Mouse (Mus musculus) liver, embryonic 11.5 days (tissue): ENCODE measurements around the gene Nav2. TPM values are rescaled to one million over a fixed set of nuclear protein-coding genes. Genes with fewer than 3 reads are reported as not detected.

Source experiments
- ATAC-seq: fragments of 200-750 bp; cut with Nextera tagmentation; replicated peaks from 2 replicates; pipeline ENCODE4 v1.8.0; 2017; ENCODE audit warnings: moderate number of reproducible peaks, mild to moderate bottlenecking, moderate TSS enrichment, moderate library complexity; ENCODE audit not compliant: low FRiP score
- DNase-seq: peaks from one replicate; pipeline ENCODE4 v3.0.0-alpha.2; 2017; ENCODE audit warnings: low spot score
- H3K27ac ChIP-seq: fragments of 300-500 bp; sonication (generic); 2 replicates; pipeline ENCODE4 v1.5.1; 2014; ENCODE audit warnings: mild to moderate bottlenecking, low read depth, low read length, control low read depth
- H3K27me3 ChIP-seq: fragments of 300-500 bp; sonication (generic); replicated peaks from 2 replicates; pipeline ENCODE4 v1.6.1; 2014; ENCODE audit warnings: low read length, mixed read lengths; ENCODE audit not compliant: control insufficient read depth, insufficient read depth
- H3K36me3 ChIP-seq: fragments of 300-500 bp; sonication (generic); 2 replicates; pipeline ENCODE4 v1.6.1; 2014; ENCODE audit warnings: mild to moderate bottlenecking, low read length, moderate library complexity, mixed read lengths; ENCODE audit not compliant: control insufficient read depth, insufficient read depth
- H3K4me1 ChIP-seq: fragments of 300-500 bp; sonication (generic); replicated peaks from 2 replicates; pipeline ENCODE4 v1.6.1; 2014; ENCODE audit warnings: low read length, mixed read lengths; ENCODE audit not compliant: control insufficient read depth, insufficient read depth
- H3K4me2 ChIP-seq: fragments of 300-500 bp; sonication (generic); 2 replicates; pipeline ENCODE4 v1.6.1; 2014; ENCODE audit warnings: mild to moderate bottlenecking, control low read depth, moderate library complexity
- H3K4me3 ChIP-seq: fragments of 300-500 bp; sonication (generic); 2 replicates; pipeline ENCODE4 v1.5.1; 2014; ENCODE audit warnings: low read depth, low read length, control low read depth
- H3K9ac ChIP-seq: fragments of 300-500 bp; sonication (generic); 2 replicates; pipeline ENCODE4 v1.6.1; 2014; ENCODE audit warnings: low read depth, low read length, control low read depth
- H3K9me3 ChIP-seq: fragments of 300-500 bp; sonication (generic); 2 replicates; pipeline ENCODE4 v1.6.1; 2016; ENCODE audit warnings: low read length, inconsistent platforms, mixed read lengths; ENCODE audit not compliant: control insufficient read depth
- WGBS: fragments of 180-500 bp; shearing (Covaris S2); extraction: QIAGEN DNeasy Blood & Tissue Kit; methylation state at CpG from one replicate; pipeline ENCODE4 v1.1.7; 2014; 5-methylcytosine and 5-hydroxymethylcytosine counted together
- polyA plus RNA-seq: library from polyadenylated mRNA; unstranded; fragments of >200 nt; fragmentation: Nextera tagmentation; extraction: Ambion mirVana; gene quantifications from 2 replicates; pipeline ENCODE4 v1.2.1, GENCODE M21; 2014

Gene Nav2
- polyA plus RNA-seq, 1 experiment from 2014 or later: 6.2 TPM

DNA sequence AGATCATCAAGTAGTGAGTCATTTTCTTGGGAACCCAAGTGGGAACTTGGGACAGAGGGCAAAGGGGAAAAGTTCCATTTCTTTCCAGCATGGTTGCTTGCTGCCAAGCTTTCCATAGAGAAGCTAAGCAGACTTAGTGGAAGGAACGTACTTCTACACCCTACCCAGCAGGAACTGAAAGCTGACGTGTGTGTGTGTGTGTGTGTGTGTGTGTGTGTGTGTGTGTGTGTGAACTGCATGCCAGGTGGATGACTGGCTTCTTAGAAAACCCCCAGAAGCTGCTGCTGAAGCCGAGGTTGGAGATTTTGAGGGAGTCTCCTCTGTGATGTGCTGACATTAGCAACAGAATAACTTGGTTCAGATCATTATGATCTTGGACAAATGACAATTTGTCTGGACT, 406.5 kb downstream of the Nav2 start:
- H3K27me3 ChIP-seq: no peaks in the 10 kb centered on the region
- H3K27ac ChIP-seq: no peak overlapping the region
- H3K4me3 ChIP-seq: no peak overlapping the region
- H3K9ac ChIP-seq: no peak overlapping the region
- H3K36me3 ChIP-seq: no peaks in the 10 kb centered on the region
- no peak for DNase-seq
- peaks cover 2% of the 10 kb centered on the region; the same call in 1 of the 2 replicates for H3K4me1 ChIP-seq
- WGBS: 67% methylated on average over 3 of the region's 3 CpGs
- no peak overlapping the region for H3K4me2 ChIP-seq
- no peaks in the 10 kb centered on the region; the same call in 1 of the 2 replicates for H3K9me3 ChIP-seq
- ATAC-seq: no peak

DNA sequence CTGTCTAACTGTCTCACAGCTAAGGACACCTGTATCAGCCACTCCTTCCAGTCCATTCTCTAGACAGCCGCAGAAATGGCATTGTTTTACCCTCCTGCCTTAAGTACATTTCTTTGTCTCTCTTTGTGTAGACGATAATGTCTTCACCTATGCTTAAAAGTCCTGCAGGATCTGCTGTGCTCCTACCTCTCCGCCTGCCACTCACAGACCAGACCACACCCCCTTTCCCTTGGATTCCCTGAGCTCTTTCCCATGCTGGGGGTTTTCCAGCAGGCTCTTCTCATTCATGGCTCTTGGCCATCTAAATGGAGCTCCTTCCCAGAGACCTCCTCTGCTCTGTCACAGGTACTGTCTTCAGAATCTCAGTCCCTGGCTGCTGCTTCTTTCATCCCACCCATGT, 408.1 kb downstream of the Nav2 start:
- Histone ChIP-seq H3K36me3 (no peaks in the 10 kb centered on the region), H3K4me2 (no peak overlapping the region), H3K27ac (no peak overlapping the region), H3K4me1 (peaks cover 13% of the 10 kb centered on the region), H3K9ac (no peak overlapping the region), H3K4me3 (no peak overlapping the region), H3K9me3 (no peaks in the 10 kb centered on the region; the same call in 1 of the 2 replicates), H3K27me3 (no peaks in the 10 kb centered on the region)
- 66% methylated on average over 3 of the region's 3 CpGs for WGBS
- DNase-seq (no peak), ATAC-seq (no peak)

DNA sequence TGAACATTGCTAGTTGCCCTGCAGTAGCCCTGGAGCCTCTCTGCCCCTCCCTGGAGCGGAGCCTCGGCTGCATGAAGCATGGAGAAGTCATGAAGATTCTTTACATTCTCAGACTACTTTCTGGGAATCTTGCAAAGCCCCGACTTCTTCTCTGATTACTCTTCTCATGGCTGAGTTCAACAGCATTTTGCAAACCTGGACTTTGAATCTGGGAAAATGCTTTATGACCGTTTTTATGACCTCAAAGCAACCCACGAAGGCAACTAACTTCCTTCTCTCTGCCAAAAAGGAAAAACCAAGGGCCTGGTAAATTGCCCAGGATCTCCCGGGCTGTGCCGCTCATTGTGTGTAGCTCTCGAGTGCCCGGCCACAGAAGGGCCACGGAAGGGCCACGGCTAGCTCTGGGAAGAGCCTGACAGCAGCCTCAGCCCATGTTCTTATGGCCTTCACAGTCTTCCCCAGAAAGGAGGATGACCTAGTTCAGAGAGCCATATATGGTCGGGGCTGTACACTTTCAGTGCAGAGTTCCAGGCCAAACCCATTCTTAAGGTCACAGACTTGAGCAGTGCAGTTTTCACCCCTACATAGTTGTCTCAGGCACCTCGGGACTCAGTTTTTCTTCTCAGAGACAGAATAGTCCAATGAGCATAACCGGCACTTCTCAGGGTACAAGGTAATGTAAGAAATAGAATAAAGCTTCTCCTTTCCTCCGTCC, 409.8 kb downstream of the Nav2 start:
- ATAC-seq: no peak

DNA sequence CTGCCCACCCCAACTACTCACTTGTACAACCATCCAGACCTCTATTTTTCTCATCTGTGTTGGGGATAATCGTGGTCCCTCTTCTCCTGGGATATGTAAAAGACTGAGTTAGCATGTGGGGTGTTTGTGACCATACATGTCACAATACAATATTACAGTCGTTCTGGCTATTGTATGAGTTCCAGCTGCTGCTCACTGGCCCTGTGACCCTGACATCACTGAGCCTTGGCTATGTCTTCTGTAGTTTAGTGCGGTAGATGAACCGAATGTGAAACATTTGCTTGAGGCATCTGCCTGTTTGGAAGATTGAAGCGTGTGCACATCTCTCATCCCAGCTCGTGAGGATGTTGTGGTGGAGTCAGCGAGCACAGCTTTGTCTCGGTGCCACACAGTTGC, 410.4 kb downstream of the Nav2 start:
- WGBS: 92% methylated on average over 8 of the region's 8 CpGs
- H3K4me2 ChIP-seq: no peak overlapping the region
- H3K36me3 ChIP-seq: no peaks in the 10 kb centered on the region
- H3K4me3 ChIP-seq: no peak overlapping the region
- DNase-seq (no peak), ATAC-seq (no peak)
- no peaks in the 10 kb centered on the region for H3K9me3 ChIP-seq
- H3K9ac ChIP-seq: no peak overlapping the region
- H3K27ac ChIP-seq: no peak overlapping the region
- H3K27me3 ChIP-seq: no peaks in the 10 kb centered on the region
- H3K4me1 ChIP-seq: peaks cover 21% of the 10 kb centered on the region

More for the DNA sequence above, 409.8 kb downstream of the Nav2 start:
- H3K9ac ChIP-seq: no peak overlapping the region
- no peak overlapping the region for H3K4me2 ChIP-seq
- no peaks in the 10 kb centered on the region for H3K27me3 ChIP-seq
- H3K27ac ChIP-seq: no peak overlapping the region
- H3K4me3 ChIP-seq: no peak overlapping the region
- no peaks in the 10 kb centered on the region for H3K36me3 ChIP-seq
- DNase-seq: no peak
- WGBS: 78% methylated on average over 15 of the region's 15 CpGs
- H3K4me1 ChIP-seq: peaks cover 21% of the 10 kb centered on the region
- H3K9me3 ChIP-seq: no peaks in the 10 kb centered on the region

DNA sequence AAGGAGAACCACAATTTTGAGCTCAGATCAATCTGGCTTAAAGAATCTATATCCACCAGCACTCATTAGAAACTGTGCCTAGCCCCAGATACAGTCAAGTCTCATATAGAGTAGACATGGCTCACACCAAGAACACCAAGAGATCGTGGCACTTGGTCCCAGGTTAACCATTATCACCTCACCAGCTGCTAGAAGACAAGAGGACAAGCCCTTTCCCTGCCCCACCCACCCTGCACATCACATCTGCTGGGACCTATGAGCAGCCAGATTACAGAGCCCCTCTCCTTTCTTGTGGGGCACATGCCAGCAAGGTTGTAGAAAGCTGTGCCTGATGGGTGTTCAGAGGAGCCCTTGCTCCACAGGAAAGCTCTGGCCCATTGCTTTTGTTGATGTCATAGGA, 411.5 kb downstream of the Nav2 start:
- Histone ChIP-seq H3K4me1 (peaks cover 21% of the 10 kb centered on the region), H3K27ac (peak overlapping the region; percentile 85; the same call in 1 of the 2 replicates), H3K4me2 (no peak overlapping the region), H3K9ac (no peak overlapping the region), H3K36me3 (no peaks in the 10 kb centered on the region), H3K9me3 (no peaks in the 10 kb centered on the region), H3K4me3 (no peak overlapping the region), H3K27me3 (no peaks in the 10 kb centered on the region)
- DNase-seq: no peak
- ATAC-seq: peak; percentile 72
- WGBS: 43% methylated on average over 1 of the region's 1 CpGs

DNA sequence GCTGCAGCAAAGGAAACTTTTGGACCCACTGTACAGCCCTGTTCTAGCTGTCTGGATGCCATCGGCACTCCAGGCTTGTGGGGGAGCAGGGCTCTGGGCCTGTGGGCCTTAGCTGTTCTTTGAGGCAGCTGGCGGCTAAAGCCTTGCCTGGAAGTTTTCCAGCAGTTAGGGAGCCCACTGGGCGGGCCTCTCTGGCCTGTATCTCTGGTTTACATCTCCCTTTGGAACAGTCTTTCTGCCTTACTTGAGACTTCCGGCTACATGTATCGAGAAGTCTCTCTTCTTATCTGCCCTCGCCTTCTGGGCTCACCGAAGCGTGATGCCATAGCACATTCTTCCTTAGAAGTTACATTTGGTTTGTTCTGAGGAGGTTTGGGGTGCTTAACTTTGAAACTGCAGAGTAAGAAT, 412.6 kb downstream of the Nav2 start:
- Histone ChIP-seq H3K9ac (peak overlapping the region; percentile 58), H3K4me3 (no peak overlapping the region), H3K27me3 (no peaks in the 10 kb centered on the region), H3K27ac (peak overlapping the region; percentile 85), H3K4me1 (peaks cover 23% of the 10 kb centered on the region), H3K36me3 (no peaks in the 10 kb centered on the region), H3K9me3 (no peaks in the 10 kb centered on the region), H3K4me2 (peak overlapping the region; percentile 53)
- ATAC-seq: peak; percentile 88
- 42% methylated on average over 8 of the region's 8 CpGs for WGBS
- no peak for DNase-seq

DNA sequence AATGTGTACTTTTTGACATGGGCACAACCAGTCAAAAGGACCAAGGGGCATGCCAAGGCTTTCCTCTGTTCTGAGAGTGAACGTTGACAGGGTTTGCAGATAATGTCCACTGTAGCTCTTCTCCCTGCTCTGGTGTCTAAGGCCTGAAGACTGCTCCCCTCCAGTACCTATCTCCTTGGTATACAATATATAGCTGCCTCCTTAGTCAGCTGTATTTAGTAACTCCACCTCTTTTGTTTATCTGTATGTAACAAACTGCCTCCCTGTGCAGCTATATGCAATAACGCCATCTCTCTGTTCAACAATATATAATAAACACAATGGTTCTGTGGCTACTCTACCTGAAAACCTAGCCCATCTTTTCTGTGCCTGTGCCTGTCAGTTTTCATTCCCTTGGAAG, 413.7 kb downstream of the Nav2 start:
- no peaks in the 10 kb centered on the region for H3K27me3 ChIP-seq
- H3K27ac ChIP-seq: peak overlapping the region; percentile 85
- H3K4me3 ChIP-seq: no peak overlapping the region
- ATAC-seq (peak; percentile 60), DNase-seq (no peak)
- no peaks in the 10 kb centered on the region for H3K9me3 ChIP-seq
- H3K36me3 ChIP-seq: no peaks in the 10 kb centered on the region
- no peak overlapping the region for H3K4me2 ChIP-seq
- peaks cover 34% of the 10 kb centered on the region for H3K4me1 ChIP-seq
- WGBS: 55% methylated on average over 2 of the region's 2 CpGs
- peak overlapping the region; percentile 35; the same call in 1 of the 2 replicates for H3K9ac ChIP-seq

DNA sequence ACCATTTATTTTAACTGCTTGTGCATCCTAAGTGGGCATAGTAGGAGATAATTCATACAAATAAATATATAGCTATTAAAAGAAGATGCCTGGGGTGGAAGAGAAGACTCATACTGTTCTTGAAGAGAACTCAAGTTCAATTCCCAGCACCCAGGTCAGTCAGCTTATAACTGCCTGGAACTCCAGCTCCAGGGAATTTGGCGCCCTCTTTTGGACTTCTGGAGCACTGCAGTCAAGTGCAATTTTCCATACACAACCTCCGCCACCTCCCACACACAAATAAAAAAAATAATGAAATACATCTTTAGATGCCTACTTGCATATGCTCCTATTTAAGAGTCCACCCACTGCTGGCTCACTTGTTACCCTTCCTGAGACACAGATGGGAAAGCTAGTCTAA, 416.1 kb downstream of the Nav2 start:
- no peak overlapping the region for H3K9ac ChIP-seq
- no peaks in the 10 kb centered on the region for H3K9me3 ChIP-seq
- peaks cover 38% of the 10 kb centered on the region for H3K4me1 ChIP-seq
- no peaks in the 10 kb centered on the region for H3K36me3 ChIP-seq
- no peak for ATAC-seq
- H3K27me3 ChIP-seq: no peaks in the 10 kb centered on the region
- H3K27ac ChIP-seq: no peak overlapping the region
- H3K4me2 ChIP-seq: no peak overlapping the region
- H3K4me3 ChIP-seq: no peak overlapping the region
- 72% methylated on average over 2 of the region's 2 CpGs for WGBS
- DNase-seq: no peak

DNA sequence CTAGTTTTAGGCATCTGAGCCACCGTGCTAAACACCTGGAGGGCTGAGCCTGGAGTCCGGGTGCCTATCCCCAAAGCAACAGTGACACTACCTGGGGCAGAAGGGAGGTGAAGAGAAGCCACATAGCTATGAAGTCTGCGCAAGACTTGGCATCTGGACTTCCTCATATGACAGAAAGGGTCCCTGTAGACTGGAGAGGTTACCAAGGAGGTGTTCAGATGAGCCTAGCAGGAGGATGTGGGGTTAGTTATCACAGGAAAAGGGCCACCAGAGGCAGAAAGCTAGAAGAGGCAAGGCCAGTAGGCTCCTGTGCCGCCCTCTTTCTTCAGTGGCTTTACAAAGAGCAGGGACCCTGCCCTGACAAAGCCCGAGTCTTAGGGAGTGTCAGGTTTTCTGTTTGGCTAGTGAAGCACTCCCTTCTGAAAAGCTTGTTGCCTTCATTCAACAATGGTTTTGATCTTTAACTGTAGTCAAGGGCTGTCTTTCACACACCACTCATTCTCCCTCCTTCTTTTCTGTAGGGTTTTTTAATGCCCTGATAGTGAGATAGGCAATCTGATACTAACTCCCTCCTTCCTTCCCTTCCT, 417.7 kb downstream of the Nav2 start:
- H3K4me1 ChIP-seq: peaks cover 27% of the 10 kb centered on the region
- H3K27me3 ChIP-seq: no peaks in the 10 kb centered on the region
- no peak overlapping the region for H3K4me2 ChIP-seq
- no peak for ATAC-seq
- no peak overlapping the region for H3K4me3 ChIP-seq
- 49% methylated on average over 5 of the region's 5 CpGs for WGBS
- H3K9ac ChIP-seq: no peak overlapping the region
- no peak for DNase-seq
- no peak overlapping the region; the same call in 1 of the 2 replicates for H3K27ac ChIP-seq
- H3K9me3 ChIP-seq: no peaks in the 10 kb centered on the region
- no peaks in the 10 kb centered on the region for H3K36me3 ChIP-seq
